Mouse (Mus musculus) stomach, embryonic 14.5 days (tissue): ENCODE data around the gene Irs3. TPM values are rescaled to one million over a fixed set of nuclear protein-coding genes. Genes with fewer than 3 reads are reported as not detected.

Experiments used
- ATAC-seq: fragments of 200-750 bp; cut with Nextera tagmentation; 2 replicates; pipeline ENCODE4 v1.8.0; 2017; ENCODE audit warnings: low read depth, moderate TSS enrichment; ENCODE audit not compliant: insufficient number of reproducible peaks, insufficient read depth, low FRiP score
- H3K27ac ChIP-seq: fragments of 300-500 bp; sonication (generic); 2 replicates; pipeline ENCODE4 v1.5.1; 2014; ENCODE audit warnings: mild to moderate bottlenecking, low read length, moderate library complexity, mixed read lengths
- H3K27me3 ChIP-seq: fragments of 300-500 bp; sonication (generic); 2 replicates; pipeline ENCODE4 v1.6.1; 2014; ENCODE audit warnings: low read length, control low read depth, mixed read lengths; ENCODE audit not compliant: control insufficient read depth, insufficient read depth
- H3K36me3 ChIP-seq: fragments of 300-500 bp; sonication (generic); 2 replicates; pipeline ENCODE4 v1.6.1; 2014; ENCODE audit warnings: mild to moderate bottlenecking, control low read depth, low read length, moderate library complexity, mixed read lengths; ENCODE audit not compliant: control insufficient read depth, insufficient read depth
- H3K4me1 ChIP-seq: fragments of 300-500 bp; sonication (generic); 2 replicates; pipeline ENCODE4 v1.6.1; 2014; ENCODE audit warnings: low read length, control low read depth, mixed read lengths; ENCODE audit not compliant: control insufficient read depth, insufficient read depth
- H3K4me2 ChIP-seq: fragments of 300-500 bp; sonication (generic); replicated peaks from 2 replicates; pipeline ENCODE4 v1.6.1; 2014; ENCODE audit warnings: low read depth, low read length, control low read depth
- H3K4me3 ChIP-seq: fragments of 300-500 bp; sonication (generic); 2 replicates; pipeline ENCODE4 v1.5.1; 2014; ENCODE audit warnings: low read depth, low read length, control low read depth
- H3K9ac ChIP-seq: fragments of 300-500 bp; sonication (generic); replicated peaks from 2 replicates; pipeline ENCODE4 v1.6.1; 2014; ENCODE audit warnings: low read depth, mild to moderate bottlenecking, control low read depth, low read length, moderate library complexity, mixed read lengths
- H3K9me3 ChIP-seq: fragments of 300-500 bp; sonication (generic); 2 replicates; pipeline ENCODE4 v1.6.1; 2016; ENCODE audit warnings: low read depth, low read length, control low read depth; ENCODE audit not compliant: control insufficient read depth
- WGBS: fragments of 180-500 bp; shearing (Covaris S2); extraction: QIAGEN DNeasy Blood & Tissue Kit; methylation state at CpG from one replicate; pipeline ENCODE4 v1.1.7; 2014; 5-methylcytosine and 5-hydroxymethylcytosine counted together
- polyA plus RNA-seq: library from polyadenylated mRNA; unstranded; fragments of >200 nt; fragmentation: Nextera tagmentation; extraction: Ambion mirVana; gene quantifications from 2 replicates; pipeline ENCODE4 v1.2.1, GENCODE M21; 2014

Irs3 gene
- polyA plus RNA-seq, 1 experiment from 2014 or later: not detected

- Histone ChIP-seq H3K36me3 (0 out of 2 replicates have a peak, but pooled peaks cover 2% of the 10 kb centered on the region), H3K4me1 (peaks cover 16% of the 10 kb centered on the region), H3K4me2 (no peak overlapping the region), H3K4me3 (no peak overlapping the region), H3K9ac (no peak overlapping the region), H3K27me3 (no peaks in the 10 kb centered on the region), H3K27ac (no peak overlapping the region), H3K9me3 (no peaks in the 10 kb centered on the region)
- WGBS: 81% methylated on average over 2 of the region's 2 CpGs
- no peak for ATAC-seq
These were observed 47.3 kb downstream of the Irs3 start for GRCm38 (mm10) chr5:137598100-137598826.

GRCm38 (mm10) chr5:137597625-137598024 is 47.9 kb downstream of the Irs3 start:
- Histone ChIP-seq H3K4me3 (no peak overlapping the region), H3K27me3 (no peaks in the 10 kb centered on the region), H3K36me3 (0 out of 2 replicates have a peak, but pooled peaks cover 2% of the 10 kb centered on the region), H3K4me1 (peaks cover 15% of the 10 kb centered on the region), H3K4me2 (no peak overlapping the region), H3K27ac (no peak overlapping the region), H3K9me3 (no peaks in the 10 kb centered on the region), H3K9ac (no peak overlapping the region)
- 93% methylated on average over 6 of the region's 6 CpGs for WGBS
- ATAC-seq: no peak

GRCm38 (mm10) chr5:137596601-137597261 is 48.8 kb downstream of the Irs3 start:
- WGBS: 30% methylated on average over 27 of the region's 30 CpGs
- H3K9ac ChIP-seq: no peak overlapping the region
- H3K27ac ChIP-seq: peak overlapping the region; percentile 22; the same call in 1 of the 2 replicates

GRCm38 (mm10) chr5:137595921-137596320 is 49.6 kb downstream of the Irs3 start:
- 79% methylated on average over 7 of the region's 7 CpGs for WGBS

More at GRCm38 (mm10) chr5:137596601-137597261, 48.8 kb downstream of the Irs3 start:
- no peak for ATAC-seq
- Histone ChIP-seq H3K27me3 (no peaks in the 10 kb centered on the region), H3K9me3 (no peaks in the 10 kb centered on the region), H3K4me1 (peaks cover 10% of the 10 kb centered on the region; the same call in 1 of the 2 replicates), H3K4me3 (no peak overlapping the region), H3K4me2 (peak overlapping the region; percentile 29; the same call in 1 of the 2 replicates), H3K36me3 (0 out of 2 replicates have a peak, but pooled peaks cover 2% of the 10 kb centered on the region)

More at GRCm38 (mm10) chr5:137595921-137596320, 49.6 kb downstream of the Irs3 start:
- H3K27me3 ChIP-seq: no peaks in the 10 kb centered on the region
- H3K9me3 ChIP-seq: no peaks in the 10 kb centered on the region
- no peak overlapping the region for H3K4me3 ChIP-seq
- H3K27ac ChIP-seq: no peak overlapping the region
- no peak overlapping the region for H3K4me2 ChIP-seq
- 0 out of 2 replicates have a peak, but pooled peaks cover 2% of the 10 kb centered on the region for H3K36me3 ChIP-seq
- H3K4me1 ChIP-seq: peaks cover 10% of the 10 kb centered on the region; the same call in 1 of the 2 replicates
- H3K9ac ChIP-seq: no peak overlapping the region
- no peak for ATAC-seq

Other genes with a start within 250 kb of the Irs3 start
- gene Zan, start 168.7 kb downstream of the Irs3 start, polyA plus RNA-seq: 1.1 and 1.5 TPM in 2 replicates
- gene Pop7, start 143.2 kb downstream of the Irs3 start, polyA plus RNA-seq: 51.7 and 56.2 TPM in 2 replicates
- 16.0 and 16.3 TPM in 2 replicates for gene Gigyf1, start 127.2 kb downstream of the Irs3 start, polyA plus RNA-seq
- gene Epo, start 112.5 kb downstream of the Irs3 start, polyA plus RNA-seq: 0.38 TPM in 1 of 2 replicates, not detected in the other
- 404 and 443 TPM in 2 replicates for gene Gnb2, start 112.2 kb downstream of the Irs3 start, polyA plus RNA-seq
- 6.7 and 7.3 TPM in 2 replicates for gene Actl6b, start 92.2 kb downstream of the Irs3 start, polyA plus RNA-seq
- gene Tfr2, start 75.9 kb downstream of the Irs3 start, polyA plus RNA-seq: 0.43 and 0.46 TPM in 2 replicates
- gene Mospd3, start 44.7 kb downstream of the Irs3 start, polyA plus RNA-seq: 32.3 and 34.2 TPM in 2 replicates
- 143 and 145 TPM in 2 replicates for gene Pcolce, start 31.9 kb downstream of the Irs3 start, polyA plus RNA-seq
- 0.14 and 0.20 TPM in 2 replicates for gene Fbxo24, start 16.7 kb downstream of the Irs3 start, polyA plus RNA-seq
- 37.1 and 39.2 TPM in 2 replicates for gene Lrch4, start 16.6 kb downstream of the Irs3 start, polyA plus RNA-seq
- gene Gm20605, start 16.5 kb downstream of the Irs3 start, polyA plus RNA-seq: 8.1 and 10.7 TPM in 2 replicates
- gene Sap25, start 4.4 kb downstream of the Irs3 start, polyA plus RNA-seq: 9.8 and 9.9 TPM in 2 replicates
- 12.9 and 13.2 TPM in 2 replicates for gene Agfg2, start 39.0 kb upstream of the Irs3 start, polyA plus RNA-seq
- gene Nyap1, start 95.9 kb upstream of the Irs3 start, polyA plus RNA-seq: 1.0 and 1.4 TPM in 2 replicates
- 118 and 132 TPM in 2 replicates for gene Tsc22d4, start 100.0 kb upstream of the Irs3 start, polyA plus RNA-seq
- gene Ppp1r35, start 133.1 kb upstream of the Irs3 start, polyA plus RNA-seq: 32.7 and 38.1 TPM in 2 replicates
- gene Mepce, start 141.9 kb upstream of the Irs3 start, polyA plus RNA-seq: 13.6 and 17.6 TPM in 2 replicates
- gene Zcwpw1, start 142.1 kb upstream of the Irs3 start, polyA plus RNA-seq: 22.3 and 23.3 TPM in 2 replicates
- gene Pilra, start 190.6 kb upstream of the Irs3 start, polyA plus RNA-seq: 1.4 and 1.9 TPM in 2 replicates
- gene Pilrb1, start 212.4 kb upstream of the Irs3 start, polyA plus RNA-seq: 0.59 and 0.67 TPM in 2 replicates
- 0.70 and 1.1 TPM in 2 replicates for gene Pilrb2, start 226.1 kb upstream of the Irs3 start, polyA plus RNA-seq